Mouse (Mus musculus) hindbrain, embryonic 10.5 days (tissue): Measurements from ENCODE around the gene St6gal1. TPM values are rescaled to one million over a fixed set of nuclear protein-coding genes. Genes with fewer than 3 reads are reported as not detected.

Source experiments
- DNase-seq: peaks from one replicate; pipeline ENCODE4 v3.0.0-alpha.2; 2017; ENCODE audit warnings: low spot score
- H3K27ac ChIP-seq: fragments of 300-500 bp; sonication (generic); 2 replicates; pipeline ENCODE4 v1.5.1; 2016; ENCODE audit warnings: mild to moderate bottlenecking, moderate library complexity
- H3K27me3 ChIP-seq: fragments of 300-500 bp; sonication (generic); 2 replicates; pipeline ENCODE4 v1.6.1; 2016; ENCODE audit warnings: mild to moderate bottlenecking; ENCODE audit not compliant: poor library complexity, insufficient read depth, severe bottlenecking
- H3K36me3 ChIP-seq: fragments of 300-500 bp; sonication (generic); 2 replicates; pipeline ENCODE4 v1.6.1; 2016; ENCODE audit warnings: mild to moderate bottlenecking, moderate library complexity
- H3K4me1 ChIP-seq: fragments of 300-500 bp; sonication (generic); replicated peaks from 2 replicates; pipeline ENCODE4 v1.6.1; 2016; ENCODE audit warnings: mild to moderate bottlenecking
- H3K4me3 ChIP-seq: fragments of 300-500 bp; sonication (generic); 2 replicates; pipeline ENCODE4 v1.5.1; 2016; ENCODE audit warnings: mild to moderate bottlenecking, moderate library complexity
- H3K9me3 ChIP-seq: fragments of 300-500 bp; sonication (generic); 2 replicates; pipeline ENCODE4 v1.6.1; 2016; ENCODE audit warnings: mild to moderate bottlenecking, moderate library complexity
- WGBS: fragments of 180-500 bp; shearing (Covaris S2); methylation state at CpG from one replicate; pipeline ENCODE4 v1.1.7; 2016; 5-methylcytosine and 5-hydroxymethylcytosine counted together
- polyA plus RNA-seq: library from polyadenylated mRNA; unstranded; fragments of >200 nt; fragmentation: Nextera tagmentation; extraction: Ambion mirVana; gene quantifications from 2 replicates; pipeline ENCODE4 v1.2.1, GENCODE M21; 2016

Gene St6gal1
- polyA plus RNA-seq, 1 experiment from 2014 or later = 26.6 TPM

GRCm38 (mm10) chr16:23259580-23259979 lies 35.0 kb downstream of the St6gal1 start:
- H3K4me1 ChIP-seq = peaks cover 71% of the 10 kb centered on the region
- peak overlapping the region; percentile 82 for H3K27ac ChIP-seq
- H3K27me3 ChIP-seq = peaks cover 22% of the 10 kb centered on the region; the same call in 1 of the 2 replicates
- peaks cover 19% of the 10 kb centered on the region for H3K36me3 ChIP-seq
- no peaks in the 10 kb centered on the region; the same call in 1 of the 2 replicates for H3K9me3 ChIP-seq
- DNase-seq = no peak
- no peak overlapping the region for H3K4me3 ChIP-seq
- 22% methylated on average over 3 of the region's 3 CpGs for WGBS

- H3K27me3 ChIP-seq = peaks cover 16% of the 10 kb centered on the region; the same call in 1 of the 2 replicates
- peak overlapping the region; percentile 56; the same call in 1 of the 2 replicates for H3K27ac ChIP-seq
- H3K9me3 ChIP-seq = no peaks in the 10 kb centered on the region; the same call in 1 of the 2 replicates
- peaks cover 55% of the 10 kb centered on the region for H3K4me1 ChIP-seq
- 10% methylated on average over 4 of the region's 10 CpGs for WGBS
- peaks cover 33% of the 10 kb centered on the region for H3K36me3 ChIP-seq
- no peak overlapping the region for H3K4me3 ChIP-seq
- DNase-seq = no peak
Observed at GRCm38 (mm10) chr16:23262131-23262768, 37.7 kb downstream of the St6gal1 start.

DNA sequence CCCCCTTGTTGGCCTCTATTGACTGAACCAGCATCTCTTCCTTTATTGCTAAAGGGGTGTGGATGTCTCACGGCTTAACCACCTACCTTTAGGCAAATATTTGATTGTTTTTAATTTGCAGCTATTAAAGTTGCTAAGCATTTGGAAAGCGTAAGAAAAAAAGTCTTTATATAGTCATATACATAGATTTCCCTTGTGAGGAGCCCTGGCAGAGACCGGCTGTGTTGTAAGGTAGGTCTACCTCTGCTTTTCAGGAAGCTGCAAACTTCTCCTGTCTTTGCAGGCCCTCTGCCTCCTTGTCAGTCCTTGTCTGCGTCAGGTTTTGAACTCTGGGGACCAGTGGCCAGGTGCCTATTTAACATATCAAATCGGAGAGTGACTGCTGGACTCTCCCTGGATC lies 38.3 kb downstream of the St6gal1 start:
- Histone ChIP-seq H3K9me3 (no peaks in the 10 kb centered on the region; the same call in 1 of the 2 replicates), H3K27me3 (peaks cover 16% of the 10 kb centered on the region; the same call in 1 of the 2 replicates), H3K4me3 (no peak overlapping the region), H3K36me3 (peaks cover 31% of the 10 kb centered on the region), H3K27ac (no peak overlapping the region), H3K4me1 (peaks cover 49% of the 10 kb centered on the region)
- no peak for DNase-seq
- 35% methylated on average over 5 of the region's 5 CpGs for WGBS

DNA sequence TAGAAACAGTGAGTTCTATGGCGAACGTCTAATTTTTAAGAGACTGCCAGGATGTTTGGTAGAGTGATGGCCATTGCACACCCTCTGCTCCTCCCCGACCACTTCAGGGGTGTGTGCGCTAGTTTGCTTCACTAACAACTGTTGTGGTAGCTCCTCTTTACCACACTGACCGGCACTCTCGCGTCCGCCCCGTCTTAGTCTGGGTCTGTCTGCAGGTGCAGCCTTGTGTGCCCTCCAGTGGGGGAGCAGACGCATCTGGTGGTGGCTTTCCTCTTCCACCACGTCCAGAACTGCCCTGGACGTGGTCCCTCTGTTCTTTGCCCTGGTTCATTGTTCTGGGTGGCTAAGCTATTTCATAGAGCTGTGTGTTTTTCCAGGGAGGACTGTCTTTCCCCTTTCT lies 40.5 kb downstream of the St6gal1 start:
- no peak overlapping the region for H3K27ac ChIP-seq
- H3K4me3 ChIP-seq = no peak overlapping the region
- H3K36me3 ChIP-seq = peaks cover 31% of the 10 kb centered on the region
- DNase-seq = no peak
- H3K4me1 ChIP-seq = peaks cover 46% of the 10 kb centered on the region
- H3K27me3 ChIP-seq = peaks cover 16% of the 10 kb centered on the region; the same call in 1 of the 2 replicates
- 86% methylated on average over 12 of the region's 12 CpGs for WGBS
- H3K9me3 ChIP-seq = no peaks in the 10 kb centered on the region; the same call in 1 of the 2 replicates

GRCm38 (mm10) chr16:23265481-23265880 lies 40.9 kb downstream of the St6gal1 start:
- Histone ChIP-seq H3K36me3 (peaks cover 28% of the 10 kb centered on the region), H3K4me1 (peaks cover 50% of the 10 kb centered on the region), H3K27ac (no peak overlapping the region), H3K27me3 (peaks cover 13% of the 10 kb centered on the region; the same call in 1 of the 2 replicates), H3K9me3 (no peaks in the 10 kb centered on the region; the same call in 1 of the 2 replicates), H3K4me3 (no peak overlapping the region)
- WGBS = 95% methylated on average over 6 of the region's 6 CpGs
- DNase-seq = no peak

GRCm38 (mm10) chr16:23266293-23266692 lies 41.8 kb downstream of the St6gal1 start:
- Histone ChIP-seq H3K27ac (no peak overlapping the region), H3K9me3 (no peaks in the 10 kb centered on the region; the same call in 1 of the 2 replicates), H3K36me3 (peaks cover 27% of the 10 kb centered on the region), H3K4me1 (peaks cover 52% of the 10 kb centered on the region), H3K27me3 (peaks cover 4% of the 10 kb centered on the region; the same call in 1 of the 2 replicates), H3K4me3 (no peak overlapping the region)
- 94% methylated on average over 11 of the region's 11 CpGs for WGBS
- no peak for DNase-seq

DNA sequence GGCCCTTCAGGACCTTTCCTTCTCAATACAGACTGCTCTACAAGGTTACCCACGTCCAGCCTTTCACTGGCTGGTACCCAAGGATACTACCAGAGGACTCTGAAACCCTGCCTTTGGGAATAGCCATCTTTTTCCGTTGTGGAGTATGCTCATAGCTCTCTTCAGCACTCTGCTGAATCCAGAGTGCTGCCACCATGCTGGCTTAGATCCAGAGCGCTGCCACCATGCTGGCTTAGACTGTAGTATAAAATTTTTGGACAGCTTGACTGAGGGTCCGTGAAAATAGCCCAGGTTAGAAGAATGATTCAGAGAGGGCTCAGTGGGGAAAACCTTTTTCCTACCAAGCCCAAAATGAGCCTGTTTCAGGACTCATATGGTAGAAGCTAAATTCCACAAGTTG lies 42.4 kb downstream of the St6gal1 start:
- peaks cover 52% of the 10 kb centered on the region for H3K4me1 ChIP-seq

GRCm38 (mm10) chr16:23268231-23268630 lies 43.7 kb downstream of the St6gal1 start:
- H3K27ac ChIP-seq = no peak overlapping the region
- H3K36me3 ChIP-seq = peaks cover 24% of the 10 kb centered on the region
- no peaks in the 10 kb centered on the region; the same call in 1 of the 2 replicates for H3K9me3 ChIP-seq
- H3K4me1 ChIP-seq = peaks cover 52% of the 10 kb centered on the region
- no peak overlapping the region for H3K4me3 ChIP-seq
- no peak for DNase-seq
- WGBS = 87% methylated on average over 7 of the region's 7 CpGs
- no peaks in the 10 kb centered on the region for H3K27me3 ChIP-seq

More for the DNA sequence above, 42.4 kb downstream of the St6gal1 start:
- Histone ChIP-seq H3K27me3 (no peaks in the 10 kb centered on the region), H3K36me3 (peaks cover 24% of the 10 kb centered on the region), H3K9me3 (no peaks in the 10 kb centered on the region; the same call in 1 of the 2 replicates), H3K4me3 (no peak overlapping the region), H3K27ac (no peak overlapping the region)
- DNase-seq = no peak
- 86% methylated on average over 4 of the region's 4 CpGs for WGBS

DNA sequence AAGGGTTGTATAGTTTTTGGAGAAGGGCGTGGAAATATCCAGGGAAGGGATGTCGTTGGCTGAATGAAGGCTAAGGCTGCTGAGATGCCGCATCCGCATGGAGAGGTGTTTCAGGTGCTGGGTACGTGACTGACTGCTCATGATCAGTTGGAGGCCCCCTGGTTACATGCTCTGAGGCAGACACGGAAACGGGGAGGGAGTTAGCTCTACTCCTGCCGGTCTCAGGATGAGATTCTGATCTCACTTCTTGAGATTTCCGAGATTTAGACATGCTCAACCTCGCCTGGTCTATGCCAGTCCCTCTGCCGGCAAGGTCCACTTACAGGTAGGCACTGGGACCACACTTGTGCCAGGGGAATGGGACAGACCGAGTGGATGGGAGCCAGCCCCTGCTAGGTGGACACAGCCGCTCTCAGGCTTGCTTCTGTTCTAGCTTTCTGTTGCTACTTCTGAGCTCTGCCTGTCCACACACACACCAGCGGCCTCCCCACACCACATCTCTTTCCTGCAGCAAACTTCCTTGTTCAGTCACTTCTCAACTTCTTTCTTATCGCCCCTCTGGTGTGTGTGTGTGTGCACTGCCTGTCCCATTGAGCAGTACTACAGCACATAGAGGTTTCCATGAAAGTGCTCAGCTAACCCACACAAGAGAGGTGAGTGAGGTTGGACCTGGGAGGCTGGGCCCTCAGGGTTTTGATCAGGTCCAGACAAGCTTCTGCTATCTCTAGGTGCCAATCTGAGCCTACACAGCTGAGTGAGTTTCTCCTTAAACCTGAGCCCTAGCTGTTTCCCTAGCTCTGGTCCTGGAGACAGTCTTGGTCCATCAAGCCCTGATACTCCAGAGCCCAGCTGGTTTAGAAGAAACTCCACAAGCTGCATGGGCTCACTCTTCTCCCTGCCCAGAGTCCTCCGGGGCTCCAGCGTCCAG lies 44.8 kb downstream of the St6gal1 start:
- Histone ChIP-seq H3K9me3 (no peaks in the 10 kb centered on the region), H3K27me3 (no peaks in the 10 kb centered on the region), H3K4me1 (peaks cover 60% of the 10 kb centered on the region), H3K4me3 (no peak overlapping the region), H3K36me3 (peaks cover 17% of the 10 kb centered on the region), H3K27ac (peak overlapping the region; percentile 83)
- DNase-seq = no peak
- WGBS = 79% methylated on average over 17 of the region's 17 CpGs

DNA sequence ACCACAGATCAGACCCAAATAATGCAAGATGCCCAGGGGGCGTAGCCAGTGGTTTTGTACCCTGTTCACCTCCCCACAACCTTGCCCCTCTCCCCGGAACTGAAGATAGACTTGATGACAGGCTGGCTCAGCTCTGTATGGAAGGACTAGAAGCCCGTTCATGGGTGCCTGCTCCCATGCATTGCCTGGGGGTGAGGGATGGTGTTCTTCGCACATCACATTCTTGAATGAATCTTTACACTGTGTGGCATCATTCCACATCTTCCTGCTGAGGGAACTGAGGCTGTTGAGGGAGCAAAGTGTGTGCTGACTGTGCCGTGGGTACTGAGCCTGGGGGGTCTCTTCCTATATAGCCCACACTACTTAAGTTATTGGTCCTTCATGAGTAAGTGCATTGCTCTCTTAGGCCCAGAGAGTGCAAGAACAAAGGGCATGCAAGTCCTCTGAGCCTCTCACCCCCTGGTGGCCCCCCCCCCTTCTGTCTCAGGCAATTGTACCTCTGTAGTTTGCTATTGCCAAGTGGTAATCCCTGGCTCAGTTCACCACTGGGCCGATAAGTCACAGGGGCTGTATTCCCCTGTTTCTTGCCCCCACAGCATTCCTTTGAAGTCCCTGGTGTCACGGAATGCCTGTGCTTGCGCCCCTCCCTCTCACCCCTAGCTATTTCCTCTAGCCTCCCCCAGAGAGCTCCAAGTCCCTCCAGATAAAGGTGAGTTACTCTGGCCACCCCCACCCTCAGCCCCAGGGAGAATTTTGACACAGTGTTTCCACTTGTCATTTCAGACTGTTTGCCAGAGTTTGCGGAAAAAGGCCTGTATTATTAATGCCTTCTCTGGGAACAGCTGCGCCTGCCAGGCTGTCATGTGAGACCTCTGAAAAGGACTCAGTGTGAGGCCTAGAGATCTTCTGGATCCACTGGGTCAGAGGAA lies 45.7 kb downstream of the St6gal1 start:
- peak; percentile 71 for DNase-seq
- Histone ChIP-seq H3K9me3 (no peaks in the 10 kb centered on the region), H3K27ac (peak overlapping the region; percentile 83), H3K4me1 (peaks cover 67% of the 10 kb centered on the region), H3K36me3 (peaks cover 9% of the 10 kb centered on the region; the same call in 1 of the 2 replicates), H3K27me3 (no peaks in the 10 kb centered on the region), H3K4me3 (no peak overlapping the region)
- 20% methylated on average over 10 of the region's 10 CpGs for whole genome bisulfite sequencing

DNA sequence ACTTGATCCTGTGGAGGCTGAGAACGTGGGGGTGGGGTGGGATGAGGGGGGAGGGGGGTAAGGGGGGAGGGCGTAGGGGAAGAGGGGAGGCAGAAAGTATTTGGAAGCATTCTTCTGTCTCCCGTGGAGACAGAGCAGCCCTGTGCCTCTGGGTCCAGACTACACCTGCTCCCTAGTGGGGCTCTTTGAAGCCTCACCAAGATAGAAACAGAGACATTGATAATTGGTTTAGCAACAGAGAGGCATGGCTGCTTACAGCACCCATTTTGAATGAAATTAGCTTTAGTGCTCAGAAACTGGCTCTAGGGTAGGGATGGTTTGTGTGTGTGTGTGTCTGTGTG lies 46.3 kb downstream of the St6gal1 start:
- peaks cover 9% of the 10 kb centered on the region; the same call in 1 of the 2 replicates for H3K36me3 ChIP-seq
- peaks cover 67% of the 10 kb centered on the region for H3K4me1 ChIP-seq
- no peaks in the 10 kb centered on the region for H3K27me3 ChIP-seq
- peak overlapping the region; percentile 83 for H3K27ac ChIP-seq
- DNase-seq = no peak
- 4% methylated on average over 3 of the region's 3 CpGs for WGBS
- no peak overlapping the region for H3K4me3 ChIP-seq
- H3K9me3 ChIP-seq = no peaks in the 10 kb centered on the region
